Mouse (Mus musculus) MN1 (cell line): ENCODE results near the gene Serpina1b.
"Not testable (repeated sequence)": the region's sequence is repeated elsewhere in the genome, so short reads cannot be mapped to it uniquely, and the experiment has no call there.

Source experiments
- DNase-seq: peaks from one replicate; pipeline ENCODE4 v3.0.0-alpha.2; 2016; ENCODE audit warnings: low spot score

Gene Serpina1b

GRCm38 (mm10) chr12:103700144-103700750, 129.9 kb downstream of the Serpina1b start:
- DNase-seq, result no peak

GRCm38 (mm10) chr12:103695429-103695828, 134.7 kb downstream of the Serpina1b start, which contains the start of gene Serpina1f:
Gene Serpina1f, minus strand, starts transcription at chr12:103695529.
- no peak for DNase-seq

- no peak for DNase-seq
Observed at GRCm38 (mm10) chr12:103688221-103688814, 141.9 kb downstream of the Serpina1b start.

GRCm38 (mm10) chr12:103687021-103687420, 143.2 kb downstream of the Serpina1b start:
- no peak for DNase-seq

- DNase-seq, result no peak
Observed at GRCm38 (mm10) chr12:103686050-103686449, 144.1 kb downstream of the Serpina1b start.

GRCm38 (mm10) chr12:103685386-103685785, 144.8 kb downstream of the Serpina1b start:
- no peak for DNase-seq

- DNase-seq, result no peak
Observed at GRCm38 (mm10) chr12:103683775-103684174, 146.4 kb downstream of the Serpina1b start.

GRCm38 (mm10) chr12:103681739-103682138, 148.4 kb downstream of the Serpina1b start:
- DNase-seq, result no peak

- DNase-seq, result no peak
Observed at GRCm38 (mm10) chr12:103681169-103681568, 149.0 kb downstream of the Serpina1b start.

GRCm38 (mm10) chr12:103679853-103680252, 150.3 kb downstream of the Serpina1b start:
- not testable (repeated sequence) for DNase-seq
